Mouse (Mus musculus) thymus, postnatal 10 days (tissue): Measurements from ENCODE around the gene Gm10563.

Experiments
- DNase-seq, 2 experiments: peaks; one replicate each; pipeline ENCODE4 v3.0.0; 2021; ENCODE audit warnings: low spot score in 2 of 2

Gene Gm10563

GRCm38 (mm10) chr4:155653086-155653450 is 7.9 kb upstream of the Gm10563 start, which contains the start of gene Mmp23:
Gene Mmp23 (minus strand): TSS chr4:155653384.
- no peak for DNase-seq

DNA sequence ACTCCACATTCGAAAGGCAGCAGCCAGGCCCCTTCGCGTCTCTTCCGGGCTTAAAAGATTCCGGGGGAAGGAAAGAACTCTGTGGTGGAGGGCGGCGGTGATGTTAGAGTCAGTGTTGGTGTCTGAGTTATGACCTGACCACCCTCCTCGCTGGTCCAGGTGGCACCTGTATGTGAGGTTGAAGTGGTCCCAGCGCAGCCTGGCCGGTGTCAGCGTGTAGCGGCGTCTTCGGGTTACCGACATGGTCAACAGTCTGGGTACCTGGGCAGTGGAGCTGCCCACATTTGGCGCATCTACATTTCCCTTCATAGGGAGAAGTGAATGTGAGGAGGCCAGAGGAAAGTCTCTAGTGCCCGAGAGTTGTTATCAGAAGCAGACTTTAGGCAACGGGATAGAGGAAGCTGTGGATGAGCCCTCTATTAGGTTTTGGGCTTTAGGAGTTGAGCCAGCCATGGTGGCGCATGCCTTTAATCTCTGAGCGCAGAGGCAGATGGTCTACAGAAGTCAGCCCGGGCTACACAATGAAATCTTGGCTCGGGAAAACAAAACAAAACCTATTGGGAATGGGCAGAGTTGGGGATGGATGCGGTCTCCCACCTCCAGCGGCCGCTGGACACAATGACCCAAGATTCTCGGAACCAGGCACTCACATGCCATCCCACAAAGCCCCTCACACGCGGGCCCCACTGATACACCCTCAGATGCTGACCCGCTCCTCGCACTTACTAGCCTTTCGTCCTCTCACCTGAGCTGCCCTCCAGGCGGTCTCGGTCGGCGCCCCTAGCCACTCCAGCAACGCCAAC is 7.3 kb upstream of the Gm10563 start:
- no peak for DNase-seq

GRCm38 (mm10) chr4:155651553-155652269 is 6.5 kb upstream of the Gm10563 start:
- no peak for DNase-seq

DNA sequence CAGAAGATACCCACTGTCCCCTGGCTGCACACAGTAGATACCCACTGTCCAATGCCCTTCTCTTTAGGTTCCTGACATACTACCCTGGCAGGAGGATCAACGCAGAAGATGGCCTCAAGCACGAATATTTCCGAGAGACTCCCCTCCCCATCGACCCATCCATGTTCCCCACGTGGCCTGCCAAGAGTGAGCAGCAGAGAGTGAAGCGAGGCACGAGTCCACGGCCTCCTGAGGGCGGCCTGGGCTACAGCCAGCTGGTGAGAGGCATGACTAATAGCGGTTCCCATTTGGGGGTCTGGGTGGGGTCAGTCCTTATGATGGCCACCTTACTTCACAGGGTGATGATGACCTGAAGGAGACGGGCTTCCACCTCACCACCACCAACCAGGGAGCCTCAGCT is 4.1 kb upstream of the Gm10563 start:
- DNase-seq, result no peak

- no peak for DNase-seq
Measured at GRCm38 (mm10) chr4:155645721-155646120, 513 bp upstream of the Gm10563 start.

GRCm38 (mm10) chr4:155643531-155643930 is 1.7 kb downstream of the Gm10563 start:
- no peak for DNase-seq

DNA sequence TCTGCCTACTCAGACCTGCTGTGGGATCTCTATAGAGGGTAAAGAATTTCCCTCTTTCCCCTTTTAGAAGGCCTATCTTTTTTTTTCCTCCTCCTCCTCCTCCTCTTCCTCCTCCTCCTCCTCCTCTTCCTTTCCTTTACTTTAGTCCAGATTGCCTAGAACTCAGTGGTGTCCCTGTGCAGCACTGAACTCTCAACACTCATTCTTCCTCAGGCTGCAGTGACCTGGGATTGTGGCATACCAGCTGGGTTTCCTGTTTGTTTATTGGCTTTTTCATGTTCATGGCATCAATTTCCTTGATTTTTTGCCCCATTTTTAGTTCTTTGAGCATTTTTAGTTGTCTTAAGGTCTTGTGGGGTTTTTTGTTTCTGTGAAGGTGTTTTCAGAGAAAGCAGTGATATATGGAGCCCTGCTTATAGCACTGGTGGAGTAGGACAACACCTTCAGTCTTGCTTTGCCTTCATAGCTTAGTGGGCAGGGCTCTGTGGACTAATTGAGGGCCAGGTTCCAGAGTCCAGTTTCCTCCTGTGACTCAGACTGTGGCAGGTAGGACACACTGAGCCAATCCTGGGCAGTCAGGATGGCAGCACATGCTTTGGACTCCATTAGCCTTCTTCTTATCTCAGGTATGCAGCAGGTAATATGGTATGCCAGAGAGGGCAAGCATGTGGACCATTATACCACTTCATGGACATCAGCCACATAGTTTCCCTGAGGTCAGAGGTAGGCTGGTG is 9.3 kb downstream of the Gm10563 start:
- DNase-seq, result no peak

DNA sequence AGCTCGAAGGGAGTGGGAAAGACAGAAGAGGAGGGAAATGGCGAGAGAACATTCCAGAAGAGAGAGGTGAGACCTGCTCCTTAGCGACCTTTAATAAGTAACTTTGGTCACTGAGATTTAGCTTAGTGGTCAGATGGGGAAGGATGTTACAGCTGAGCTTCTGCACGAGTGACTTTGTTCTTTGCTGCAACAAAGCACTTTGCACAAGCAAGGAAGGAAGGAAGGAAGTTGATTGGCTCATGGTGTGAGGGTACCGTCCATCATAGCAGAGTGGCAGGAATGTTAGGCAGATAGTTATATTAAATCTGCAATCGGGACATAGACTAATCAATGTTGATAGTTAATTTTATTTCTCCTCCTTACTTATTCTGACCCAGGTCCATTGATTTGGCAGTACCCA is 14.9 kb downstream of the Gm10563 start:
- DNase-seq, result no peak

- DNase-seq, result peak; percentile 92 to 95
Measured at GRCm38 (mm10) chr4:155624338-155625291, 20.6 kb downstream of the Gm10563 start, which contains the start of gene Cdk11b. Gene Cdk11b (plus strand): TSS chr4:155624854.

DNA sequence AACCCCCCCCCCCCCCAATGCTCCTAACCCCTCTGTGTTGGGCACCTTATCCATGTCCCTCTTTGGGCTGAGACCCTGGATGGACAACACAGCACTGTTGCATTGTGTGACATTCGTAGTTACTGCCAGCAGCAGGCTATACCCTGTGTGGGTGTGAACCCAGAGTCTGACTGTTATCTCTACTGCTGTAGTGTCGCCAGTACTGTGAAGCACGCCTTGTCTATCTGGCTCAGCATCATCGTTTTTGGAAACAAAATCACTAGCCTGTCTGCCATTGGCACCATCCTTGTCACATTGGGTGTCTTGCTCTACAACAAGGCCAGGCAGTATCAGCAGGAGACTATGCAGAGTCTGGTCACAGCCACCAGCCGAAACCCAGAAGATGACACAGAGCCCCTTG is 26.9 kb downstream of the Gm10563 start:
- no peak for DNase-seq

GRCm38 (mm10) chr4:155613264-155613663 is 31.9 kb downstream of the Gm10563 start:
- DNase-seq, result no peak

- no peak for DNase-seq
Measured at GRCm38 (mm10) chr4:155611860-155612259, 33.3 kb downstream of the Gm10563 start.

DNA sequence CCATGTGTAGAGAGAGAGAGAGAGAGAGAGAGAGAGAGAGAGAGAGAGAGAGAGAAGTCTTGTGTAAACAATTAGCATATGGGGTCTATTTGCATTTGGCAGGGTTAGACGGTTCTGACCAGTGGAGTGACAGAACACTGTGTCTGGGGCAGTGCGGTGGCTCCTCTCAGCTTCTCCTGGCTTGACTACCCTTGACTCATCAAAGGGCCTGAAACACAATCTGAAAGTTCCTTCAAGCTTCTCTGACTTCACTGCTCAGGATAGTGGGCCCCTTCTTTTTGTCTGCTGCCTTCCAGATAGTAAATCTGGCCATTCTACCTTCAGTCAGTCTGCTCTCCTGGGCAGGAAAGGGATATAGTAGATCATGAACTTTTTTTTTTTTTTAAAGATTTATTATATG is 38.4 kb downstream of the Gm10563 start:
- DNase-seq, result no peak

- no peak for DNase-seq
Measured at GRCm38 (mm10) chr4:155605132-155605531, 40.1 kb downstream of the Gm10563 start.

- DNase-seq, result no peak
Measured at GRCm38 (mm10) chr4:155603801-155604200, 41.4 kb downstream of the Gm10563 start.

GRCm38 (mm10) chr4:155602753-155603152 is 42.5 kb downstream of the Gm10563 start:
- no peak for DNase-seq

GRCm38 (mm10) chr4:155601997-155602456 is 43.2 kb downstream of the Gm10563 start:
- DNase-seq, result peak in 1 of 2 experiments; percentile 49

- DNase-seq, result peak; percentile 87 to 96
Measured at GRCm38 (mm10) chr4:155601091-155601996, 43.9 kb downstream of the Gm10563 start, which contains the start of gene Slc35e2. Gene Slc35e2 (plus strand): TSS chr4:155601416.

GRCm38 (mm10) chr4:155599901-155600825 is 45.0 kb downstream of the Gm10563 start:
- DNase-seq, result no peak
